Mouse (Mus musculus) heart, embryonic 14.5 days (tissue): ENCODE data around the gene Nckap5. TPM values are rescaled to one million over a fixed set of nuclear protein-coding genes. Genes with fewer than 3 reads are reported as not detected.

Source experiments
- ATAC-seq: fragments of 200-750 bp; cut with Nextera tagmentation; 2 replicates; pipeline ENCODE4 v1.8.0; 2017; ENCODE audit warnings: low read depth, moderate TSS enrichment; ENCODE audit not compliant: insufficient number of reproducible peaks, insufficient read depth, low FRiP score
- H3K27ac ChIP-seq, 2 experiments: fragments of 200-500 bp in 1 of 2; fragments of 300-500 bp in 1 of 2; sonication (generic) in 1 of 2; replicated peaks in 1 of 2; 2 replicates each; pipeline ENCODE4 v1.5.1; 2012 to 2014; ENCODE audit warnings: low read depth in 2 of 2, low read length in 2 of 2, control low read depth in 1 of 2, mild to moderate bottlenecking in 1 of 2, mixed read lengths in 1 of 2; ENCODE audit not compliant: control insufficient read depth in 1 of 2, insufficient read depth in 1 of 2
- H3K27me3 ChIP-seq: fragments of 300-500 bp; sonication (generic); 2 replicates; pipeline ENCODE4 v1.6.1; 2014; ENCODE audit warnings: mild to moderate bottlenecking, low read length, control low read depth; ENCODE audit not compliant: control insufficient read depth, insufficient read depth
- H3K36me3 ChIP-seq: fragments of 300-500 bp; sonication (generic); 2 replicates; pipeline ENCODE4 v1.6.1; 2014; ENCODE audit warnings: mild to moderate bottlenecking, control low read depth, low read length, mixed read lengths; ENCODE audit not compliant: control insufficient read depth, insufficient read depth
- H3K4me1 ChIP-seq, 2 experiments: fragments of 200-500 bp in 1 of 2; fragments of 300-500 bp in 1 of 2; sonication (generic) in 1 of 2; 2 replicates each; pipeline ENCODE4 v1.6.1; 2012 to 2014; ENCODE audit warnings: low read length in 2 of 2, control low read depth in 1 of 2, mixed read lengths in 1 of 2; ENCODE audit not compliant: control insufficient read depth in 2 of 2, insufficient read depth in 2 of 2
- H3K4me2 ChIP-seq: fragments of 300-500 bp; sonication (generic); 2 replicates; pipeline ENCODE4 v1.6.1; 2014; ENCODE audit warnings: mild to moderate bottlenecking, low read length
- H3K4me3 ChIP-seq, 2 experiments: fragments of 200-500 bp in 1 of 2; fragments of 300-500 bp in 1 of 2; sonication (generic) in 1 of 2; 2 replicates each; pipeline ENCODE4 v1.5.1; 2012 to 2014; ENCODE audit warnings: low read length in 2 of 2, mild to moderate bottlenecking in 2 of 2, control low read depth in 1 of 2, low read depth in 1 of 2, moderate library complexity in 1 of 2; ENCODE audit not compliant: control insufficient read depth in 1 of 2, insufficient read depth in 1 of 2
- H3K9ac ChIP-seq: fragments of 300-500 bp; sonication (generic); 2 replicates; pipeline ENCODE4 v1.6.1; 2014; ENCODE audit warnings: mild to moderate bottlenecking, low read length
- H3K9me3 ChIP-seq: fragments of 300-500 bp; sonication (generic); 2 replicates; pipeline ENCODE4 v1.6.1; 2016; ENCODE audit warnings: low read length, control low read depth; ENCODE audit not compliant: control insufficient read depth
- WGBS: fragments of 180-500 bp; shearing (Covaris S2); extraction: QIAGEN DNeasy Blood & Tissue Kit; methylation state at CpG from one replicate; pipeline ENCODE4 v1.1.7; 2014; 5-methylcytosine and 5-hydroxymethylcytosine counted together
- polyA plus RNA-seq: library from polyadenylated mRNA; unstranded; fragments of >200 nt; fragmentation: Nextera tagmentation; extraction: Ambion mirVana; gene quantifications from 2 replicates; pipeline ENCODE4 v1.2.1, GENCODE M21; 2014

Nckap5 gene
- polyA plus RNA-seq, 1 experiment from 2014 or later: 9.4 TPM

DNA sequence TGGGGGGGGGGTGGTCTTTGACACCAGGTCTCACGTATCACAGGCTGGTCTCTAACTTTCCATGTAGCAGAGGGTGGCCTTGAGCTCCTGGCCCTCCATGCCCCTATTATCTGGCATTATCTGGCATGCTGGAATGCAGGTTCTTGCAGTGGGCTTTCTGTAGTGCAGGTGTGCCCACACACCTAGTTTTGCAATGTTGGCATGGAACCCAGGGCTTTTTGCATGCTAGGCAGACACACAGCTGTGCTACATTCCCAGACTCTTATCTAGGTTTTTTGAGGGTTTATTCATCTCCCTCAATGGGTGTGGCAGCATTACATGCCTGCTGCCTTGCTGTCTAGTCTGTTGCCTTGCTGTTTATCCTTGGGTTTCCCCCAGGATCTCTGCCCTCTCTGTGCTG, 151.3 kb downstream of the Nckap5 start:
- 74% methylated on average over 1 of the region's 1 CpGs for WGBS
- ATAC-seq: no peak
- H3K4me2 ChIP-seq: no peak overlapping the region
- no peak overlapping the region for H3K9ac ChIP-seq
- no peak overlapping the region for H3K4me3 ChIP-seq
- H3K27ac ChIP-seq: no peak overlapping the region
- H3K27me3 ChIP-seq: no peaks in the 10 kb centered on the region
- no peaks in the 10 kb centered on the region for H3K9me3 ChIP-seq
- H3K4me1 ChIP-seq: peaks cover 11 to 29% of the 10 kb centered on the region in 2 experiments
- H3K36me3 ChIP-seq: no peaks in the 10 kb centered on the region

DNA sequence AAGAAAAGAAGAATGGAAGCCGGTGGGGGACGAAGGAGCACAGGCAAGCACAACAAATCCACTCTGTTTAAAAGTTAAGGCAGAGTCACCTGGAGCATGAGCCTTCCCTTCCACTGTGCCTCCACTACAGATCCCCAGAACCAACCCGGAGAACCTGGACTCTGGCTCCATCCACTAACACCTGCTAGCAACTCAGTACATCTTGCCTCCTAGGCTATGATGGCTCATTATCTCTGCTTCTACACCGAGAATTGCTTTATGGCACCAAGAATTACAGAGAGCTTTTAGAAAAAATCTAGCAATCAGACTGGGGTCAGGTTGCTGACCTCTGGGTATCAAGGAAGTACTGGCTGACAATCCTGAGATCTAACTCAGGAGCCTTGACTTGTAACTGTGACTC, 153.3 kb downstream of the Nckap5 start:
- no peak for ATAC-seq
- Histone ChIP-seq H3K27me3 (no peaks in the 10 kb centered on the region), H3K4me2 (no peak overlapping the region), H3K4me1 (peaks cover 3 to 11% of the 10 kb centered on the region in 2 experiments; a peak in 2 of 4 replicates), H3K9me3 (no peaks in the 10 kb centered on the region), H3K4me3 (no peak overlapping the region), H3K36me3 (no peaks in the 10 kb centered on the region), H3K9ac (no peak overlapping the region), H3K27ac (no peak overlapping the region)
- 32% methylated on average over 4 of the region's 4 CpGs for WGBS

DNA sequence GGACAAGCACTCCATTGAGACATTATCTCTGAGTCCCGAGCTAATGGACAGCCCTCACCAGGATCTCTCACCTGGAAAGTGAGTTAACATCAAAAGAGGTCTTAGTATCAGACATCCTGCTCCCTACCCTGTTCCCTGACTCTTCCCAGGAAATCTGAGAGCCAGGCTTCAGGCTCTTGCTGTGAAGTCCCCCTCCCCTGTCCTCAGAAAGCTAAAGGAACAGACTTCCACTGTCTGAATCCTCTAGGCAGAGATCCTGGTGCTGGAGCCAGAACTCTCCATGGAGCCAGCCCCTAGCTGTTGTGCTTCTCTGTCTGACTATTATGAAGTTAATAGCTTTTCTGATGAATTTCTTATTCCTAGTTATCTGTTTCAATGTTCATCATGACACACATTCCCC, 153.8 kb downstream of the Nckap5 start:
- Histone ChIP-seq H3K4me3 (no peak overlapping the region), H3K4me1 (peaks cover 2 to 10% of the 10 kb centered on the region in 2 experiments; a peak in 2 of 4 replicates), H3K9ac (no peak overlapping the region), H3K9me3 (no peaks in the 10 kb centered on the region), H3K27me3 (no peaks in the 10 kb centered on the region), H3K27ac (no peak overlapping the region), H3K4me2 (no peak overlapping the region), H3K36me3 (no peaks in the 10 kb centered on the region)
- no peak for ATAC-seq
- WGBS: 14% methylated on average over 1 of the region's 1 CpGs

DNA sequence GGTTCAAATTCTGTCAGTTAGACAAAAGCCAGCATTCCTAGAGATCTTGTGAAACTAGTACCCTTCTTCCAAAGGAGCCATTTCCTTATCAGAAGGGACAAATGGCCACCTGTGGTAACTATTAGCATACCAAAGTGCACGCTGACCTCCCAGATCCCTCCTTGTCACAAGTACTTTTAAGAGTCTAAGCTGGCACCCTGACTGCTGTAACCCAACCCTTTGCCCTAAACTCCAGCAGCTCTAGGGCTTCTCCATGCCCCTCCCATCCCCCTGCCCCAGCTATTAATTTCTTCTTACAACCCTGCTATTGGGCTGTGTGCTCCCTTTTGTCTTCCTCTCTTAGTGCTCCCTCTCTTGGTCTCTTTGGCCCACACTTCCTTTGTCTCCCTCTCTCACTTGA, 155.5 kb downstream of the Nckap5 start:
- H3K9ac ChIP-seq: no peak overlapping the region
- no peak overlapping the region for H3K4me2 ChIP-seq
- no peak overlapping the region for H3K27ac ChIP-seq
- H3K36me3 ChIP-seq: no peaks in the 10 kb centered on the region
- 70% methylated on average over 1 of the region's 1 CpGs for WGBS
- 0 out of 4 replicates have a peak, but pooled peaks cover 0 to 4% of the 10 kb centered on the region in 2 experiments for H3K4me1 ChIP-seq
- no peaks in the 10 kb centered on the region for H3K9me3 ChIP-seq
- ATAC-seq: no peak
- H3K27me3 ChIP-seq: no peaks in the 10 kb centered on the region
- no peak overlapping the region for H3K4me3 ChIP-seq

DNA sequence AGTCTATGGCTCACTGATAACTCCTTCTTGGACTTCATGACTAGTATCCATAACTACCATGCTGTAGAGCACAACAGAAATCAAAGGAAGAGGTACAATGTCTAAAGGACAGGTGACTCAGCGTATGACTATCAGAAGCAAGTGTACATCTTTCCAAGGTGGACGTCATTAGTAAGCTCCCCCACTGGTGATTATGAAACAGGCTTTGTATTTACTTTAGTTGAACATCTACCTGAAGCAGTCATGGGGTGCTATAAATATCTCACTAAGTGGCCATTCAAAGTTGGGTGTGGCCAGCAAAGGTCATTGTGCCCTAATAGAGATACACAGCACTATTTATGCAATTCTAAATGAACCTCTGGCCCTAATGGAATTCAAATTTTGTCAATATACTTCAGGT, 157.4 kb downstream of the Nckap5 start:
- Histone ChIP-seq H3K4me1 (0 out of 4 replicates have a peak, but pooled peaks cover 0 to 4% of the 10 kb centered on the region in 2 experiments), H3K36me3 (no peaks in the 10 kb centered on the region), H3K27ac (no peak overlapping the region), H3K27me3 (no peaks in the 10 kb centered on the region), H3K4me3 (no peak overlapping the region), H3K9ac (no peak overlapping the region), H3K9me3 (no peaks in the 10 kb centered on the region), H3K4me2 (no peak overlapping the region)
- WGBS: 86% methylated on average over 2 of the region's 2 CpGs
- ATAC-seq: no peak

DNA sequence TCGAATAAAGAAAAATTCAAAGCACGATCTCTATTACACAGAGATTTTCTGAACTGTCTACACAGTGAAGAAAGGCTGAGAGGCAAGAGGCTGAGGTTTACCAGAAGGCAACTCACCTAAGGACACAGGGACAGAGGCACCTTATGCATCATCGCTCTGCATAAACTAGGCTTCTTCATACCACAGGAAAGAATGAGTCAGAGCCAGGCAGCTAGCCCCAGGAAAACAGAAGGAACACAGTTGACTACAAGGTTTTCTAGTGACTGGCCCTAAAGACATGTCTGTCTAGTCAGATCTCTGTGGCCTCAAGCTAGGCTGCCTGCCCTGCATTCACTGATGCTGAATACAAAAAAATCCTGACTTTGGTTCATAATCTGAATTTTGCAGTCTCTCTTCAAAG, 160.1 kb downstream of the Nckap5 start:
- Histone ChIP-seq H3K4me2 (no peak overlapping the region), H3K9ac (no peak overlapping the region), H3K9me3 (no peaks in the 10 kb centered on the region), H3K27me3 (no peaks in the 10 kb centered on the region), H3K27ac (no peak overlapping the region), H3K4me1 (0 out of 4 replicates have a peak, but pooled peaks cover 0 to 4% of the 10 kb centered on the region in 2 experiments), H3K4me3 (no peak overlapping the region), H3K36me3 (no peaks in the 10 kb centered on the region)
- ATAC-seq: no peak
- WGBS: 91% methylated on average over 3 of the region's 3 CpGs

DNA sequence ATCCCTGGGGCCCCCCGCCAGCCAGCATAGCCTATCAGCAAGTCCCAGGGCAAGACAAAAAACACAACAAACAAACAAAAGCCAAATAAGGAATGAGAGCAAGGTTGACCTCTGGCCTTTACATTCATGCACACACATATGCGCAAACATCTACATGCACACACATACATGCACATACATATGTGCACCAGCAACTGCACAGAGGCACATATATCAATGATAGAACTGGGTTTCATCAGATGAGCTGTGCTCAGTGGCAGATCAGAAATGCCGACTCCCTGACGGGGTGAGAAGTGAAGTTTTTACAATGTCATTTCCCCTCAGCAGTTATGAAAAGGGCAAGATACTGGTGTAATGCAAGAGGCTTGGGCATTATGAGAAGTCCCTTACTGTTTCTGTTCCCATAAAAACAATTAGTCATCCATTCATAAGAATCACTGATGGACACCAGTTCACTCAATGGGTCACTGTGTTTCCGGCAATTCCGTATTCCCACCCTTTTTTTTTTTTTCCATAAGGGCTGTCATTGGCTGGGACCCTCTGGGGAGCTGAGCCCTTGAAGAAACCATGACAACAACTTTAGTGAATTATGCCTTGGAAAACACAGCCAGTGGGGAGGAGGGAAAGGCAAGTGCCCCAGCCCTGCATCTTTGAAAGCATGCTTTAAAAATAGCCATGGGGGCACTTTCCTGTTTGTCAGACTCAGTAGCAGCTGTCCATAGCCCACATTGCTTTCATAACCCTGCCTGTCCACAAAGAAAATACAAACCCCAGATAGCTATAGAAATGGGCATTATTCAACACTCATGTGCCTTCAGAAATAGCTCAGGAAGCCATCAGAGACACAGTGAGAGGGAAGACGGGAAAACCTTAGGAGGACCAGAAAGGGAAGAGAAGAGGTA, 170.2 kb downstream of the Nckap5 start:
- ATAC-seq: 0 out of 2 replicates have a peak, but pooled peaks have one; percentile 13
- no peak overlapping the region for H3K9ac ChIP-seq
- H3K4me3 ChIP-seq: no peak overlapping the region
- H3K4me1 ChIP-seq: peaks cover 3 to 23% of the 10 kb centered on the region in 2 experiments; a peak in 3 of 4 replicates
- no peaks in the 10 kb centered on the region for H3K27me3 ChIP-seq
- 60% methylated on average over 7 of the region's 7 CpGs for WGBS
- no peaks in the 10 kb centered on the region for H3K36me3 ChIP-seq
- no peak overlapping the region for H3K4me2 ChIP-seq
- 0 out of 4 replicates have a peak overlapping the region, but pooled peaks of 1 of the 2 experiments have one; percentile 34 for H3K27ac ChIP-seq
- H3K9me3 ChIP-seq: no peaks in the 10 kb centered on the region
